Mouse (Mus musculus): ENCODE results near the gene Mydgf. TPM values are rescaled to one million over a fixed set of nuclear protein-coding genes. Genes with fewer than 3 reads are reported as not detected.
A peak's percentile ranks its signal among the peaks of the same experiment; 100 is the strongest.

Gene Mydgf
- polyA plus RNA-seq, 1 experiment = not detected

DNA sequence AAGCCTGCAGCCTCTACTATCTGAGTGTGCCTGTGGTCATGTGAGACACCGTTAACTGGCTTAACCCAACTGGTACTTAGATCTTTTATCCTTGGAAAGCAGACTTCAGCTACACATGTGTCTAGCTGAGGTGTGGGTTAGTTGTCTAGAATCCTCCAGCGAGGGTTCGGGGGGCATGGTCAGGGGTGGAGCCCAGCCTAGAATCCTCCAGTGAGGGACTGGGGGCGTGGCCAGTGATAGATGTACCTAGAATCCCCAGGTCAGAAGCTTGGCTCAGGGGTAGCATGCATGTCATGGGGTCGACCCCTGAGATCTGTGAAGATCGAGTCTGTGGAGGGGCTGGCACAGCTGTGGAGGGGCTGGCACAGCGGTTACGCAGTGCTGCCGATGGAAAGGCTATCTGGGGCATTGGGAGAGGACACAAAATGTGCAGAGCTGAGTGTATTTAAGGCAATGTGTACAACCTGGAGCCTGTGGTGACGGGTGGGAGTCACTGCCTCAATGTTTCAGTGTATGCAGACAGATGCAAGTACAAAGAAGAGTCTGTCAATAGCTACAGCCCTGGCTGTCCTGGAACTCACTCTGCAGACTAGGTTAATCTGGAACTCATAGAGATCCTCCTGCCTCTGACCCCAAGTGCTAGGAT lies 10.2 kb downstream of the Mydgf start:
- TF ChIP-seq POLR2A (IDR thresholded peaks at IDR 0.05; ENCODE audit: insufficient read depth, low read depth, low read length) = no peak
- no peak for TF ChIP-seq CTCF (IDR thresholded peaks at IDR 0.05; ENCODE audit: insufficient read depth, low read depth, low read length)
- Histone ChIP-seq H3K27ac (ENCODE audit: insufficient read depth, low read depth, low read length) (no peak overlapping the region), H3K4me1 (ENCODE audit: control insufficient read depth, insufficient read depth, low read length) (peaks cover 4% of the 10 kb centered on the region; the same call in 1 of the 2 replicates), H3K4me3 (ENCODE audit: insufficient read depth, low read depth, low read length) (no peak overlapping the region)
- WGBS = 55% methylated on average over 10 of the region's 10 CpGs

DNA sequence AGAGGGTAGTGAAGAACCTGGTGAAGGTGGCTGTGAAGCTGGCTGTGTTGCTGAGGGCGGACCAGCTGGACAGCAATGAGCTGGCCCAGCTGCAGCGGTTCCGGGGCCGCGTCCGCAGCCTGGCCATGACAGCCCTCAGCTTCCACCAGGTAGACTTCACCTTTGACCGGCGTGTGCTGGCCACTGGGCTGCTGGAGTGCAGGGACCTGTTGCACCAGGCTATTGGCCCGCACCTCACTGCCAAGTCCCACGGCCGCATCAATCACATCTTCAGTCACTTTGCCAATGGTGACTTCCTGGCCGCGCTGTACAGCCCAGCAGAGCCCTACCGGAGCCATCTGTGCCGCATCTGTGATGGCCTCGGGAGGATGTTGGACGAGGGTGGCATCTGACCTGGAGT lies 11.8 kb downstream of the Mydgf start:
- Histone ChIP-seq H3K4me3 (ENCODE audit: insufficient read depth, low read depth, low read length) (no peak overlapping the region), H3K4me1 (ENCODE audit: control insufficient read depth, insufficient read depth, low read length) (peaks cover 4% of the 10 kb centered on the region; the same call in 1 of the 2 replicates), H3K27ac (ENCODE audit: insufficient read depth, low read depth, low read length) (no peak overlapping the region)
- 96% methylated on average over 17 of the region's 17 CpGs for WGBS
- TF ChIP-seq POLR2A (IDR thresholded peaks at IDR 0.05; ENCODE audit: insufficient read depth, low read depth, low read length) = no peak
- no peak for TF ChIP-seq CTCF (IDR thresholded peaks at IDR 0.05; ENCODE audit: insufficient read depth, low read depth, low read length)

DNA sequence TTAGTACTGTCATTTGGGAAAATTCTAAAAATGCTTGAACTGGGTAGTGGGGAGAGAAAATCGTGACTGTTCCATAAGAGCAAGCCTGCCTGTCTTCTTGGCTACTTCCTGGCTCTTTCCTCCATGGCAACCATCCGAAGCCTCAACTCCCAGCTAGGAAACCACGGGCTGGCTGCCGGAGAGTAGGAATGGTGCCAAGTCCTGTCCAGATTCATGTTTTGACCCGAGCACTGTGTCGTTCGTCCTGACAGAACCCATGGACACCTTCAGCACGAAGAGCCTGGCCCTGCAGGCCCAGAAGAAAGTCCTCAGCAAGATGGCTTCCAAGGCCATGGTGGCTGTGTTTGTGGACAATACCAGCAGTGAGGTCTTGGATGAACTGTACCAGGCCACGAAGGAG lies 12.3 kb downstream of the Mydgf start:
- H3K4me3 ChIP-seq (ENCODE audit: insufficient read depth, low read depth, low read length) = no peak overlapping the region
- WGBS = 55% methylated on average over 9 of the region's 9 CpGs
- peaks cover 4% of the 10 kb centered on the region; the same call in 1 of the 2 replicates for H3K4me1 ChIP-seq (ENCODE audit: control insufficient read depth, insufficient read depth, low read length)
- H3K27ac ChIP-seq (ENCODE audit: insufficient read depth, low read depth, low read length) = no peak overlapping the region
- TF ChIP-seq CTCF (IDR thresholded peaks at IDR 0.05; ENCODE audit: insufficient read depth, low read depth, low read length) (no peak), POLR2A (IDR thresholded peaks at IDR 0.05; ENCODE audit: insufficient read depth, low read depth, low read length) (no peak)

DNA sequence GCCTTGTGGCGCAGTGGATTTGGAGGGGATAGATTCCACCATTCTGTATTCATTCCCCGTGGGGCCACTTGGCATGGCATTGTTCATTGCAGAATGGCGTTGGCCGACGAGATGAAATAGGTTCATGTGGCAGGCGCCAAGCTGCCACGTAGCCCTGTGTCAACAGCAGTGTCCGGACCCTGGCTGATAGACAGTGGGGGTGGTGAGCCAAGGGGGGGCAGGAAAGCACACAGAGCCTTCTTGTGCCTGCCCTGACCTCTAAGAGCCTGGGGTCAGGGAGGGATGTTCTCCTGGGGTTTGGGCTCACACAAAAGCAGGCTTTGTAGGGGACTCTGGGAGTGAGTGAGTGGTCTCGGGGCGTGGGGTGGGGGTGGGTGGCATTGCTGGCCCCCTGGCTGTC lies 13.1 kb downstream of the Mydgf start:
- H3K4me1 ChIP-seq (ENCODE audit: control insufficient read depth, insufficient read depth, low read length) = peaks cover 4% of the 10 kb centered on the region; the same call in 1 of the 2 replicates
- 34% methylated on average over 10 of the region's 10 CpGs for WGBS

GRCm38 (mm10) chr17:56169830-56170229 lies 13.9 kb downstream of the Mydgf start:
- TF ChIP-seq CTCF (IDR thresholded peaks at IDR 0.05; ENCODE audit: insufficient read depth, low read depth, low read length) (no peak), POLR2A (IDR thresholded peaks at IDR 0.05; ENCODE audit: insufficient read depth, low read depth, low read length) (no peak)
- Histone ChIP-seq H3K27ac (ENCODE audit: insufficient read depth, low read depth, low read length) (no peak overlapping the region), H3K4me1 (ENCODE audit: control insufficient read depth, insufficient read depth, low read length) (peaks cover 4% of the 10 kb centered on the region; the same call in 1 of the 2 replicates), H3K4me3 (ENCODE audit: insufficient read depth, low read depth, low read length) (no peak overlapping the region)
- 71% methylated on average over 6 of the region's 6 CpGs for WGBS

More for the DNA sequence above, 13.1 kb downstream of the Mydgf start:
- H3K27ac ChIP-seq (ENCODE audit: insufficient read depth, low read depth, low read length) = no peak overlapping the region
- TF ChIP-seq POLR2A (IDR thresholded peaks at IDR 0.05; ENCODE audit: insufficient read depth, low read depth, low read length) (no peak), CTCF (IDR thresholded peaks at IDR 0.05; ENCODE audit: insufficient read depth, low read depth, low read length) (no peak)
- H3K4me3 ChIP-seq (ENCODE audit: insufficient read depth, low read depth, low read length) = no peak overlapping the region

DNA sequence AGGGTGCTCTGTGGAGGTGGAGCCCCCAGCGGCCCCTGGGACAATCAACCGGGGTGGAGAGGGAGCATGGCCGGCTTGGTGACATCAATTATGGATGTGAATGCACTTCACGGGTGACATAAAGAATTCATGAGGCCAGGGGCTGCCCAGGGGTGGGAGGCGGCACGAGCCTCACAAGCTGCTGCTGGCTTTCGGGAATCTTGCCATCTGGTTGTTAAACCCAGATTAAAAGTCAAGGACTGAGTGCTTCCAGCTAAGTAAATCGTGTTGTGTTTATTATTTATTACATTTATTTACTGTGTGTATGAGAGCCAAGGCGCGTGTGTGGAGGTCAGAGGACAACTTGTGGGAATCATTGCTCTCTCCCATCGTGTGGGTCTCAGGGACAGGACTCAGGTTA lies 18.0 kb downstream of the Mydgf start:
- Histone ChIP-seq H3K27ac (ENCODE audit: insufficient read depth, low read depth, low read length) (no peak overlapping the region), H3K4me1 (ENCODE audit: control insufficient read depth, insufficient read depth, low read length) (peaks cover 8% of the 10 kb centered on the region), H3K4me3 (ENCODE audit: insufficient read depth, low read depth, low read length) (no peak overlapping the region)
- WGBS = 61% methylated on average over 11 of the region's 11 CpGs
- TF ChIP-seq POLR2A (IDR thresholded peaks at IDR 0.05; ENCODE audit: insufficient read depth, low read depth, low read length) (no peak), CTCF (IDR thresholded peaks at IDR 0.05; ENCODE audit: insufficient read depth, low read depth, low read length) (no peak)

DNA sequence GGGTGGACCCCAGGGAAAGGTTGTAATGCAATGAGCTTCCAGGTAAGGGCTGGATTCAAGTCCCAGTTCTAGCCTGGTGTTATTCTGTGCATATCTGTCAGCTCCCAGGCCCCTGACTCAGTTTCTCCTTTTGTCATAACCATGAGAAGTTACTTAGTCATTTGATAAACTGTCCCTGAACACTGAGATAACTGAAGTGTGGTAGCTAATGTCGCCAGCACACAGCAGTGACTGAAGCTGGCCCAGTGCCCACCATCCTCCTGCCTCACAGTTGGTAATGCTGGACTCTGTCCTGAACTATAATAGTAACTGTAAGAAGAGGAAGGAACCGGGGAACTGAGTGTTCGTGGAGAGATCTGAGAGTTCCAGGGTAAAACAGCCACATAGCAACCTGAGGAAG lies 19.2 kb downstream of the Mydgf start:
- no peak for TF ChIP-seq CTCF (IDR thresholded peaks at IDR 0.05; ENCODE audit: insufficient read depth, low read depth, low read length)
- TF ChIP-seq POLR2A (IDR thresholded peaks at IDR 0.05; ENCODE audit: insufficient read depth, low read depth, low read length) = no peak

DNA sequence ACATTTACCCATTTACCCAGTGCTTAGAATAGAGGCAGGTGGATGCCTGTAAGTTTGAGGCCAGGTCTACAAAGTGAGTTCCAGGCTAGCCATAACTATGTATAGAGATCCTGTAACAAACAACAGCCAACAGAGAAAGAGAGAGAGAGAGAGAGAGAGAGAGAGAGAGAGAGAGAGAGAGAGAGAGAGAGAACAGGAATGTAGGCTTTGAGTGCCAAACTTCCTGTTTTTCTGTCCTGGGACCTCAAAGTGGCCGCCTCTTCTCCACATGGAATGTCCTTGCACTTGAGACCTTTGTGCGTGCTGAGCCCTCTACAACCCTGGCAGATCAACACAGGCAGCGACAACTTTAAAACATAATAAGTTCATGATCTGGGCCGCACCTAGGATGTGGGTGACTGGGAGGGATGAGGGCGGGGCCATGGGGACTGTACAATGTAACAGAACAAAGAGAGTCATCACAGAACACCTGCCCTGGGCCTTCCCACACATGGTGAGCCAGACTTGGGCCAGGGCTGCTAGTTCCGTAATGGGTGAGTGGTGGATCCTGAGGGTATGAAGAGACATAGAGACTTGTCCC lies 20.1 kb downstream of the Mydgf start:
- no peak overlapping the region for H3K27ac ChIP-seq (ENCODE audit: insufficient read depth, low read depth, low read length)
- TF ChIP-seq POLR2A (IDR thresholded peaks at IDR 0.05; ENCODE audit: insufficient read depth, low read depth, low read length) = no peak
- no peak for TF ChIP-seq CTCF (IDR thresholded peaks at IDR 0.05; ENCODE audit: insufficient read depth, low read depth, low read length)
- peaks cover 4% of the 10 kb centered on the region for H3K4me1 ChIP-seq (ENCODE audit: control insufficient read depth, insufficient read depth, low read length)
- no peak overlapping the region for H3K4me3 ChIP-seq (ENCODE audit: insufficient read depth, low read depth, low read length)
- WGBS = 86% methylated on average over 6 of the region's 6 CpGs

More for the DNA sequence above, 19.2 kb downstream of the Mydgf start:
- no peak overlapping the region for H3K27ac ChIP-seq (ENCODE audit: insufficient read depth, low read depth, low read length)
- no peak overlapping the region for H3K4me3 ChIP-seq (ENCODE audit: insufficient read depth, low read depth, low read length)
- WGBS = 75% methylated on average over 3 of the region's 3 CpGs
- peaks cover 4% of the 10 kb centered on the region for H3K4me1 ChIP-seq (ENCODE audit: control insufficient read depth, insufficient read depth, low read length)

DNA sequence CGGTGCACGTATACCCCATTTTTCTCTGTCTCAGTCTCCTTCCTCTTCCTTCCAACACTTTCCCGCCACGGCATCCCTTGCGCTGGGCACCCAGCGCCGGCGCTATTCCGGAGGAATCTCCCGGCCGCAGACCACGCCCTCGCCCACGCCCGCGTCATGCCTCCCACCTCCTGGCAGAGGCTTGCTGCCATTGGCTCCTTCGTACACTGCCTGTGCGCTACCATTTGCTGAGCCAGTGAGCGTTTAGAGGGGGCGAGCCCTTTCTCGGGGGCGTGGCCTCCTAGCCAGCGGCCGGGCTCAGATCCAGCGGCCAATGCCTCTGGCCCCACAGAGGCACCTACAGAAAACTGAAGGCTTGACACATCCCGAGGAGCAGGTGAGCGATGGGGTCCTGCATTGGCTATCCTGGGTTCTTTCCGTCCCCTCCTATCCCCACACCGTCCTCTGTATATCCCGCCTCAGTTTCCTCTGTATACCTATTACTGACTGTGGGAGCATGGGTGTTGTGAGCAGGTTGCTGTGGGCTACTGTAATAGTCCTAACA lies 21.4 kb downstream of the Mydgf start, which contains the start of gene Tnfaip8l1:
Gene Tnfaip8l1 (plus strand): TSS at position 247 of the 544 bp plus-strand sequence.
- TF ChIP-seq POLR2A (IDR thresholded peaks at IDR 0.05; ENCODE audit: insufficient read depth, low read depth, low read length) = no peak
- TF ChIP-seq CTCF (IDR thresholded peaks at IDR 0.05; ENCODE audit: insufficient read depth, low read depth, low read length) = no peak
- Histone ChIP-seq H3K27ac (ENCODE audit: insufficient read depth, low read depth, low read length) (no peak within 1 kb of the TSS), H3K4me1 (ENCODE audit: control insufficient read depth, insufficient read depth, low read length) (peaks cover 4% of the 10 kb centered on the region), H3K4me3 (ENCODE audit: insufficient read depth, low read depth, low read length) (peak within 1 kb of the TSS; percentile 52)
- 1% methylated on average over 30 of the region's 30 CpGs for WGBS
